In genomic region chr11:76364038-76364437, GRCm38 (mm10) we compare ENCODE assay signal across 11 mouse cellular contexts. TPM values are rescaled to one million over a fixed set of nuclear protein-coding genes. Genes with fewer than 3 reads are reported as not detected.
A peak's percentile ranks its signal among the peaks of the same experiment; 100 is the strongest.
DNase-seq lines count a peak whose midpoint lies in the region; ATAC-seq and TF ChIP-seq lines count a peak whose summit lies in the region.
"Had no signal": no experiment of that assay in that cellular context is flagged by ENCODE, and none has a peak within 500 bp of the region (broad histone marks: within the 10 kb centered on the region; RNA-seq: fewer than 3 reads in every experiment).

No protein-coding gene starts in this region.

- no peaks in the 10 kb centered on the region for H3K27me3 ChIP-seq in heart, embryonic 13.5 days (replicated peaks)
- no peaks in the 10 kb centered on the region for H3K27me3 ChIP-seq in lung, embryonic 14.5 days (ENCODE audit: insufficient read depth, low read length)
- H3K27me3 ChIP-seq in limb, embryonic 13.5 days, result no peaks in the 10 kb centered on the region
- H3K27me3 ChIP-seq in stomach, embryonic 16.5 days (ENCODE audit: control insufficient read depth, insufficient read depth, low read length), result no peaks in the 10 kb centered on the region
- H3K27me3 ChIP-seq: CH12.LX; lung, embryonic 15.5 days had no signal

- no peak for ATAC-seq in heart, embryonic 13.5 days (ENCODE audit: extremely low read depth, insufficient number of reproducible peaks, low FRiP score, low TSS enrichment)
- no peak for ATAC-seq in lung, embryonic 14.5 days (ENCODE audit: insufficient read depth)
- no peak for ATAC-seq in limb, embryonic 13.5 days (ENCODE audit: low FRiP score, low read depth)
- ATAC-seq in stomach, embryonic 16.5 days (ENCODE audit: insufficient read depth, low FRiP score), result no peak

- no peak for TF ChIP-seq CTCF in lung, embryonic 14.5 days (IDR thresholded peaks at IDR 0.05; ENCODE audit: low read depth)

- peak overlapping the region; percentile 25; the same call in 1 of the 2 replicates for H3K9ac ChIP-seq in heart, embryonic 13.5 days
- peak overlapping the region; percentile 13; the same call in 1 of the 2 replicates for H3K9ac ChIP-seq in lung, embryonic 14.5 days
- H3K9ac ChIP-seq in limb, embryonic 13.5 days, result no peak overlapping the region
- H3K9ac ChIP-seq in stomach, embryonic 16.5 days (ENCODE audit: low read length), result no peak overlapping the region
- H3K9ac ChIP-seq: lung, embryonic 15.5 days had no signal

- peak overlapping the region; percentile 49 for H3K27ac ChIP-seq in heart, embryonic 13.5 days (replicated peaks)
- H3K27ac ChIP-seq in lung, embryonic 14.5 days (ENCODE audit: low read depth), result peak overlapping the region; percentile 26; the same call in 1 of the 2 replicates
- H3K27ac ChIP-seq in limb, embryonic 13.5 days, result peak overlapping the region; percentile 61; the same call in 1 of the 2 replicates
- peak overlapping the region; percentile 67 for H3K27ac ChIP-seq in stomach, embryonic 16.5 days (ENCODE audit: low read length)

- H3K36me3 ChIP-seq in heart, embryonic 13.5 days, result peaks cover 8% of the 10 kb centered on the region
- peaks cover 3% of the 10 kb centered on the region; the same call in 1 of the 2 replicates for H3K36me3 ChIP-seq in lung, embryonic 14.5 days (ENCODE audit: insufficient read depth)
- 0 out of 2 replicates have a peak, but pooled peaks cover 6% of the 10 kb centered on the region for H3K36me3 ChIP-seq in limb, embryonic 13.5 days
- H3K36me3 ChIP-seq in stomach, embryonic 16.5 days (ENCODE audit: control insufficient read depth, insufficient read depth, low read length), result no peaks in the 10 kb centered on the region
- H3K36me3 ChIP-seq: lung, embryonic 15.5 days had no signal

- intact Hi-C loops in heart, postnatal 25 days (cut with DNase I), result no loop called here

- no peak for DNase-seq in heart, postnatal 25 days (ENCODE audit: low spot score)
- no peak for DNase-seq in lung, embryonic 14.5 days
- DNase-seq in lung, postnatal 36 days, result no peak
- no peak for DNase-seq in urinary bladder, postnatal 14 days (ENCODE audit: low spot score)
- no peak for DNase-seq in ovary, postnatal 10 days (ENCODE audit: low spot score)
- DNase-seq: thymus, postnatal 25 days had no signal

- peak overlapping the region; percentile 27 for H3K4me2 ChIP-seq in heart, embryonic 13.5 days
- H3K4me2 ChIP-seq in lung, embryonic 14.5 days, result no peak overlapping the region; the same call in 1 of the 2 replicates
- no peak overlapping the region; the same call in 1 of the 2 replicates for H3K4me2 ChIP-seq in limb, embryonic 13.5 days (replicated peaks)
- no peak overlapping the region for H3K4me2 ChIP-seq in stomach, embryonic 16.5 days (ENCODE audit: low read depth, low read length)
- H3K4me2 ChIP-seq: lung, embryonic 15.5 days had no signal

- 68% methylated on average over 5 of the region's 5 CpGs for WGBS in heart, embryonic 13.5 days
- WGBS in lung, embryonic 14.5 days, result 68% methylated on average over 5 of the region's 5 CpGs
- WGBS in limb, embryonic 13.5 days, result 69% methylated on average over 5 of the region's 5 CpGs
- WGBS in stomach, embryonic 16.5 days, result 76% methylated on average over 5 of the region's 5 CpGs

- H3K9me3 ChIP-seq in heart, embryonic 13.5 days, result no peaks in the 10 kb centered on the region
- no peaks in the 10 kb centered on the region for H3K9me3 ChIP-seq in lung, embryonic 14.5 days (ENCODE audit: low read depth, low read length)
- no peaks in the 10 kb centered on the region for H3K9me3 ChIP-seq in limb, embryonic 13.5 days
- H3K9me3 ChIP-seq in stomach, embryonic 16.5 days (replicated peaks; ENCODE audit: control insufficient read depth, low read length), result no peaks in the 10 kb centered on the region
- H3K9me3 ChIP-seq: lung, embryonic 15.5 days had no signal

- H3K4me1 ChIP-seq in heart, embryonic 13.5 days, result peaks cover 58% of the 10 kb centered on the region
- H3K4me1 ChIP-seq in lung, embryonic 14.5 days (ENCODE audit: insufficient read depth), result peaks cover 14% of the 10 kb centered on the region; the same call in 1 of the 2 replicates
- H3K4me1 ChIP-seq in limb, embryonic 13.5 days, result peaks cover 55% of the 10 kb centered on the region
- H3K4me1 ChIP-seq in stomach, embryonic 16.5 days (ENCODE audit: control insufficient read depth, insufficient read depth, low read length), result peaks cover 30% of the 10 kb centered on the region

- no peak overlapping the region for H3K4me3 ChIP-seq in heart, embryonic 13.5 days
- no peak overlapping the region for H3K4me3 ChIP-seq in lung, embryonic 14.5 days (ENCODE audit: low read depth, low read length)
- H3K4me3 ChIP-seq in limb, embryonic 13.5 days, result no peak overlapping the region
- no peak overlapping the region for H3K4me3 ChIP-seq in stomach, embryonic 16.5 days (replicated peaks; ENCODE audit: low read length)
- H3K4me3 ChIP-seq: lung, embryonic 15.5 days had no signal

RNA-seq across cellular contexts. Expression of gene Nxn, which starts 34.9 kb away (rescaled TPM):
- 23.2 and 23.6 TPM in 2 replicates for polyA plus RNA-seq in heart, embryonic 13.5 days (2015; fragmentation: Nextera tagmentation; extraction: Ambion mirVana)
- total RNA-seq in heart, postnatal 25 days (2021), result 10 to 100 TPM; 11.6 to 14.8 TPM
- 29.8 and 31.5 TPM in 2 replicates for polyA plus RNA-seq in lung, embryonic 14.5 days (2014; fragmentation: Nextera tagmentation; extraction: Ambion mirVana)
- polyA plus RNA-seq in limb, embryonic 13.5 days (2015; fragmentation: Nextera tagmentation; extraction: Ambion mirVana), result 55.4 and 57.6 TPM in 2 replicates
- 26.6 and 28.7 TPM in 2 replicates for polyA plus RNA-seq in stomach, embryonic 16.5 days (2015; fragmentation: Nextera tagmentation; extraction: Ambion mirVana)

RNA-seq across cellular contexts. Expression of gene Timm22, which starts 42.7 kb away (rescaled TPM):
- 78.6 and 92.4 TPM in 2 replicates for polyA plus RNA-seq in heart, embryonic 13.5 days (2015; fragmentation: Nextera tagmentation; extraction: Ambion mirVana)
- total RNA-seq in heart, postnatal 25 days (2021), result 10 to 100 TPM; 51.1 to 57.1 TPM
- polyA plus RNA-seq in lung, embryonic 14.5 days (2014; fragmentation: Nextera tagmentation; extraction: Ambion mirVana), result 120 and 127 TPM in 2 replicates
- 125 and 126 TPM in 2 replicates for polyA plus RNA-seq in limb, embryonic 13.5 days (2015; fragmentation: Nextera tagmentation; extraction: Ambion mirVana)
- 76.1 and 94.9 TPM in 2 replicates for polyA plus RNA-seq in stomach, embryonic 16.5 days (2015; fragmentation: Nextera tagmentation; extraction: Ambion mirVana)

Comparison
In these comparisons a context has a peak if more than half of its experiments do, and no peak if none do; other contexts are left out.
1. H3K9ac ChIP-seq: peak in heart, embryonic 13.5 days (single experiment) and lung, embryonic 14.5 days (single experiment); none in limb, embryonic 13.5 days (single experiment) and stomach, embryonic 16.5 days (single experiment).
2. Peak in every context shown above with its lines, with median percentiles within 50 percentile points of each other: H3K27ac ChIP-seq.